Mouse (Mus musculus) CH12.LX (cell line): ENCODE data around the gene Il9.

Source experiments
- CTCF ChIP-seq, 2 experiments: IDR thresholded peaks in 1 of 2; conservative IDR thresholded peaks in 1 of 2; 2 replicates each; pipeline ENCODE4 v1.5.1; 2011 to 2012; ENCODE audit warnings: low read depth in 2 of 2, low read length in 2 of 2, improper control_type of control experiment in 1 of 2, inconsistent platforms in 1 of 2, mild to moderate bottlenecking in 1 of 2, moderate library complexity in 1 of 2
- MAX ChIP-seq: IDR thresholded peaks from 2 replicates; pipeline ENCODE4 v1.6.1; 2011; ENCODE audit warnings: low read length, improper control_type of control experiment
- POLR2A ChIP-seq: IDR thresholded peaks from 2 replicates; pipeline ENCODE4 v1.6.1; 2011; ENCODE audit warnings: low read depth, mild to moderate bottlenecking, improper control_type of control experiment, low read length
- POLR2AphosphoS2 ChIP-seq: IDR thresholded peaks from 2 replicates; pipeline ENCODE4 v1.6.1; 2011; ENCODE audit warnings: low read depth, low read length, improper control_type of control experiment
- TCF12 ChIP-seq: IDR thresholded peaks from 2 replicates; pipeline ENCODE4 v1.6.1; 2014; ENCODE audit warnings: low read depth, mild to moderate bottlenecking, inconsistent platforms, low read length, improper control_type of control experiment
- ZC3H11A ChIP-seq: IDR thresholded peaks from 2 replicates; pipeline ENCODE4 v1.6.1; 2012; ENCODE audit warnings: low read depth, mild to moderate bottlenecking, inconsistent platforms, low read length, improper control_type of control experiment

GRCm38 (mm10) chr13:56478027-56478426 is 4.0 kb downstream of the Il9 start:
- TF ChIP-seq CTCF (conservative IDR thresholded peaks at IDR 0.05 in 1 of 2, IDR thresholded peaks at IDR 0.05 in 1 of 2; ENCODE audit: low read depth in 2 of 2, low read length in 2 of 2) (peak in 1 of 2 experiments; percentile 19; a peak in 1 of 4 replicates), TCF12 (no peak), MAX (no peak), POLR2A (no peak), POLR2AphosphoS2 (no peak), ZC3H11A (no peak)
